Mouse (Mus musculus): ENCODE measurements around the gene Ext2. TPM values are rescaled to one million over a fixed set of nuclear protein-coding genes. Genes with fewer than 3 reads are reported as not detected.

Gene Ext2
- total RNA-seq, 1 experiment from 2014 or later = 78.2 TPM

GRCm38 (mm10) chr2:93776267-93777055 is 45.9 kb downstream of the Ext2 start:
- DNase-seq = no peak

GRCm38 (mm10) chr2:93775431-93775830 is 46.9 kb downstream of the Ext2 start:
- DNase-seq = peak; percentile 65

DNA sequence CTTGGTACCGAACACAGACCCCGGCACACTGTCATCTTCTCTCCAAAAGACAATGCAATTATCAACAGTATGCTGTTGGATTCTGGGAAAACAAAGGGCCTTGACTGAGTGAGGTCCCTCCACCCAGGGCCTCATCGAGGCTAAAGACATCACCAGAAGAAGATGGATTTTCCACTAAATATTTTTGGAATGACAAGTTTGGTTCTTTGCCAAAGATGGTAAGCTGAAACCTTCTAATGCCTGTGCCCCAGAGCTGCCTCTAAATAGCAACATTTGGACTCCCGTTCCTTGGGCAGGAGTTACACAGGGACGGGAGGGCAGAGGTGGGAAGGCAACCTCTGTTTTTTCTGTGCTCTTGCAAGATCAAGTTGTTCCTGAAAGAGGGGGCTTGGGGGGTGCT is 47.4 kb downstream of the Ext2 start:
- DNase-seq = peak; percentile 29

DNA sequence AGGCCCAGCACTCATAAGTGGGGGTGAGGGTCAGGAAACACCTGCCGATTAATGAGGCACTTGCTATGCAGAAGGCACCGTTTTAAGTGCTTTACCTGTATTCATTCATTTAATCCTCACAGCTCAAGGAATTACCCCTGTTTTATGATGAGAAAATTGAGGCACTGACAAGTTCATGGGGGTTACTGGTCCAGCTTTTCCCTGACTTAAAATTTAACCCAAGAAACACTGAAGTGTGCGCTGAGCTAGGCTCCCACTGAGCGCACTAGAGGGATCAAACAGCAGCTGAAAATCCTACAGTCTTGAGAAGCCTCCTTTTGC is 49.6 kb downstream of the Ext2 start:
- DNase-seq = no peak

GRCm38 (mm10) chr2:93772054-93772764 is 50.2 kb downstream of the Ext2 start:
- no peak for DNase-seq

- DNase-seq = no peak
Measured at GRCm38 (mm10) chr2:93770895-93771294, 51.5 kb downstream of the Ext2 start.

DNA sequence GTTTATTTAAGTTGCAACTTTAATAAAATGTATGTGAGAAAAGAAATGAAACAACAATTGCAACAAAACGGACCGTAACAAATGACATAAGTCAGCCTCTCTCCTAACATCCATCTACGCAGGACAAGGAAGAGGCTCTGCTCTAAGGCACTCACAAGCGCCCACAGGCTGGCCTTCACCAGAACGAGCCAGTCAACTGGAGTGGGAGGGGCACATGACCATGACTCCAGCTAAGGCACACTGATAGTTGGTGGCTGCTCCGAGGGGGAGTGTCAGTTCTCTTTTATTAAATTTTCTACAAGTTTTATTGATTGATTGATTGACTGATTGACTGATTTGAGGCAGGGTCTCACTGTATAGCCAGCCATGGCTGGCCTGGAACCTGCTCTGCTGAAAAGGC is 52.5 kb downstream of the Ext2 start:
- DNase-seq = peak; percentile 54

DNA sequence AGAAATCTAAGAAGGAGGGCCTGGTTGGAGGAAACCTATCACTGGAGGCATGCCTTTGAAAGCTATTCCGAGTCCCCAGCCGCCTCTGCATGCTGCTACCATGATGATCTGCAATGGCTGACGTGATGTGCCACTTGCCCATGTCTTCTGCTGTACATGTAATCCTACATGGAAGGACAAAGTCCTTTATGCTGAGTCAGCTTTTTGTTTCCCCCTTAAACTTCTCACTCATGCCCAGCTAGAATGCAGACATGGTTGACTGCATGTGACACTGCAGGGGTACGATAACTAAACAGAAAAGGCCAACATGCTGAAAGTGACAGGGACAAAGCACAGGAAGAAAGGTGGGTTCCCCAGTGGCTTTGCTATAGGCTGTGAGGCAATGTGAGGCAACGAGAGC is 56.6 kb downstream of the Ext2 start:
- DNase-seq = no peak

DNA sequence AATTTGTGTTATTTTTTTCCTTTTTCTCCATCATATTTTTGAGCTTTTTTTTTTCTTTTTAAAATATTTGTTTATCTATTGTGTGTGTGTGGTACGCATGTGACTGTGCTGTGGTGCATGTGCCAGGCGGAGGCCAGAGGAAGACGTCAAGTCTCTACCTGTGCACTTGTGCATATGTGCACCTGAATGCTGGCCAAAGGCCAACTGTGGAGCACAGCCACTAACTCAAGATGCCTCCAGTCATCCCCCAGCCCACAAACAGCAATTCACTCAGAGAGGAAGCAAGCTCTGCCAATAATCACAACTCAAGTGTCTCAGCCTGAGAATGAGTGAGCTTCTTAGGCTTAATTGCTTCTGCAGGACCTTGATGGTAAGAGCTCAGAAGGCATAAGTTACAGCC is 58.2 kb downstream of the Ext2 start:
- DNase-seq = no peak

- DNase-seq = no peak
Measured at GRCm38 (mm10) chr2:93760389-93760788, 62.0 kb downstream of the Ext2 start.

GRCm38 (mm10) chr2:93759173-93759572 is 63.2 kb downstream of the Ext2 start:
- DNase-seq = no peak

DNA sequence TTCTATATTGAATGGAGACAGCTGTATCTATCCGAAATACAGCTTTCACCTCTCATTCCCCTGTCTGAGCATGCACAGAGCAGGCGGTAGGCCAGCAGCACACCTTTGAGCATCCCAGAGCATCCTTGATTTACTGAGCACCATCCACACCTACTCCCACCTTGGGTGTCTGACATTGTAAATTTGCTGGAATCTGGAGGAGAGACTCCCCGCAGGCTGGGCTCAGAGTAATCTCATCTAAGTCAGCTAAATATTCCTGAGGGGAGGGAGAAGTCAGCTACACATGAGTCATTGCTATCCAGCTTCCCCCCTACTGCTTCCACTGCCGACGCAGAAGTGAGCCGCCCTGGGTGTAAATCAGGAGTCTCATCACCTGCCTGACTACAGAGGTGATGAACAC is 64.1 kb downstream of the Ext2 start:
- DNase-seq = no peak

GRCm38 (mm10) chr2:93754366-93754765 is 68.0 kb downstream of the Ext2 start:
- no peak for DNase-seq

- DNase-seq = no peak
Measured at GRCm38 (mm10) chr2:93753147-93753758, 69.1 kb downstream of the Ext2 start.

DNA sequence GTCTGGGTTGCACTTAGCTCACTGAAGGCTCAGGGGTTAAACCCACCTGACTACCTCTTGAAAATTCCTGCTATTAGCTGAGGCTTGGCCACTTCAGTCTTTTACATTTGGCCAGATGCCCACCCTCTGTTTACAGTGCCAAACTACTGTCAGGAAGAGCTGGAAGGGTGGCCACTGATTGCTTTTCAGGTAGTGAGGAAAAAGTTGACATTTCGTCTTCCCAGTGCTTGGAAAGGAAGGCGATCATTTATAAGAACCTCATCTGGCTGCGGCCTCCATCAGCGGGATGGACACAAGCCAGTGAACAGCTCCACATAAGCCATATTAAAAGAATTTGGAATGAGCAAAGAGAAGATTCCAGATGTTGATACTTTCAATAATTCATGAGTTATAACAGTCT is 72.7 kb downstream of the Ext2 start:
- DNase-seq = peak; percentile 28

DNA sequence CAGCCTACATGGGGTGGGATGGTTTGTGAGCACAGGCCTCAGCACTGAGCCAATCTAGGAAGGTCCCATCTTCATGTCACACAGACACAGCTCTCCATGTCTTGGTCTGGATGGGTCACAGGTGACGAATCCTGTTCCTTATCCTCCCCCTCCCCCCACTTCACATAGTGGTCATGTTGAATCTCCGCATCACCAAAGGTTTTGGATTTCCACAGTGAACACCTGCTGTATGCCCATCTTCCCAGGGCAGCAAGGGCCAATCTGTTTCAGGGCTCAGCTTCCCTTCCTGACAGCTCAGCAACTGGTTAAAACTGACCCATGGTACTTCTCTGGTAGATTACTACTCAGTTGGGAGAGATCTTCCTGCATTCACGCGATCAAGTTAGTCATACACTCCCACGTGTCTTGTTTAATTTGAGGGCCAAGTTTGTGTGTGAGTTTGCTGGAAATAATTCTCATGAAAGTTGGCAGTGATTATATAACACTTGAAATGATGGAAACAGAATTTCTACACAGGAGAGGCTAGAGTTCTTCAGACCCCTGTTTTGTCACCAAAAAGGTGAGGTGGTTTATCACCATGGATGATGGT is 74.7 kb downstream of the Ext2 start:
- DNase-seq = no peak

GRCm38 (mm10) chr2:93746620-93747019 is 75.7 kb downstream of the Ext2 start:
- DNase-seq = no peak

DNA sequence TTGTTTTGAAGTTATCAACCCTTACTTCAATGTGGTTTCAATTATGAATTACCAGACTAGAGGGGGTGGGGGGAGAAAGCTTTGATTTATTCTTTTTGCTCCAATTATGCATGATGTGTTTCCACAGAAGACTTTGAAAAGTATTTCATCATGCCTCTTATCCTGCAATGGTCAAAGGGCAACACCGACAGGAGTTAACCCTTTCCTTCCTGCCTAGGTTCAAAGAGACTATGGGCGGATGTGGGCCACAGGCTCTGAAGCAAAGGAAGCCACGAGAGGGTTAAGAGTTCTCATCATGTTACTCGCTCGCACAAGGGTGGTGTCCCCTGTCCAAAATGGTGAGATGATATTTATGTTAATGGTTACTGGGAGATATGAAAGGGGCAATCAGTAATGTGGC is 76.2 kb downstream of the Ext2 start:
- DNase-seq = peak; percentile 15

- peak; percentile 39 for DNase-seq
Measured at GRCm38 (mm10) chr2:93745741-93746140, 76.6 kb downstream of the Ext2 start.

- no peak for DNase-seq
Measured at GRCm38 (mm10) chr2:93744346-93745229, 77.8 kb downstream of the Ext2 start.

DNA sequence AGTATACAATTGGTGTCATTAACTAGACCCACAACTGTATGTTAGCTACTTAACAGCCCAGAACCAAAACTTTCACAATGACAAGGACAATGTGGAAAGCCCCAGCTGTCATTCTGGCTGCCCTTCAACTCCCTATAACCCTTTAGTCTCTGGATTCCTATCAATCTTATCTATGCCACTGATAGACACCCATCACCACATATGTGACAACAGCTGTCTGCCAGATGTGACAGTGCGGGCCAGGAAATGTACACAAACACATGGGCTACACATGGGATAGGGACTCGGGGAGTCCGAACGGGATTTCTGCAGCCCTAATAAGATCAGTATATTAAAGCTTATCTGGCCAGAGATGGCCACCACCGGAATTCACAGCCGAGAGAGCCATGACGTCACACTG is 80.7 kb downstream of the Ext2 start:
- DNase-seq = no peak

GRCm38 (mm10) chr2:93739044-93739569 is 83.3 kb downstream of the Ext2 start:
- DNase-seq = no peak

All from adrenal gland, postnatal 14 days (tissue).